Mouse (Mus musculus) Patski (cell line): ENCODE data around the gene Sf3b3. TPM values are rescaled to one million over a fixed set of nuclear protein-coding genes. Genes with fewer than 3 reads are reported as not detected.

Experiments
- ATAC-seq: fragments of 100-300 bp; one replicate; pipeline ENCODE4 v1.8.0; 2021
- CTCF ChIA-PET: fragments of 350-600 bp; sonication (Branson Sonifier 250); formaldehyde crosslinking; loops from one replicate; lab custom pipeline; 2022; ENCODE audit warnings: inconsistent platforms; lab: Charles Lee
- POLR2A ChIA-PET: fragments of 350-600 bp; sonication (Branson Sonifier 250); formaldehyde crosslinking; loops from one replicate; lab custom pipeline; 2022; ENCODE audit warnings: antibody characterized with exemption, inconsistent platforms; lab: Charles Lee
- DNase-seq: peaks from one replicate; pipeline ENCODE4 v3.0.0-alpha.2; 2011; ENCODE audit warnings: low read depth, low spot score
- H3K27me3 ChIP-seq: fragments of 371-371 bp; one replicate; pipeline ENCODE4 v1.5.1; 2021
- CTCF ChIP-seq: fragments of 100-300 bp; IDR thresholded peaks from one replicate; pipeline ENCODE4 v1.5.1; 2021
- in situ Hi-C: fragments of 300-500 bp; cut with MboI; formaldehyde crosslinking; loops from 3 replicates; pipeline ENCODE4 v1.11.1; 2018; ENCODE audit warnings: low pct_unique_long_range_greater_than_20kb, mixed read lengths
- polyA plus RNA-seq: library from polyadenylated mRNA; unstranded; gene quantifications from one replicate; pipeline ENCODE4 v1.2.3, GENCODE M21; 2021

The Sf3b3 gene
- 129 TPM for polyA plus RNA-seq

- ATAC-seq (no peak), DNase-seq (peak; percentile 64)
- no peak for TF ChIP-seq CTCF
- H3K27me3 ChIP-seq = no peaks in the 10 kb centered on the region
- in situ Hi-C loops = no loop called here
- ChIA-PET CTCF (interaction anchor here (1.3 kb wide), 1 partner anchor 9 kb away, joined by 5 read pairs; no protein-coding TSS in a partner anchor), POLR2A (interaction anchor here (1.0 to 1.7 kb wide), 6 partner anchors 33 to 97 kb away, joined by 3 to 5 read pairs (median 3); no protein-coding TSS in a partner anchor)
Observed at GRCm38 (mm10) chr8:110846405-110847170, at the start of gene Sf3b3, which contains the start of gene Cog4. Gene Sf3b3, minus strand, starts transcription at chr8:110846787. Gene Cog4, plus strand, starts transcription at chr8:110846600.

GRCm38 (mm10) chr8:110895812-110896211 lies 49.2 kb upstream of the Sf3b3 start:
- CTCF ChIA-PET = interaction anchor here (1.2 kb wide), 1 partner anchor 11 kb away, joined by 3 read pairs; no protein-coding TSS in a partner anchor
- in situ Hi-C loops = no loop called here
- ATAC-seq = no peak
- no peak for DNase-seq
- H3K27me3 ChIP-seq = no peaks in the 10 kb centered on the region
- POLR2A ChIA-PET = no interaction called here
- no peak for TF ChIP-seq CTCF

- CTCF ChIA-PET = interaction anchor here (1.2 kb wide), 1 partner anchor 10 kb away, joined by 3 read pairs; no protein-coding TSS in a partner anchor
- in situ Hi-C loops = no loop called here
- ATAC-seq = no peak
- no peak for DNase-seq
- no peaks in the 10 kb centered on the region for H3K27me3 ChIP-seq
- POLR2A ChIA-PET = no interaction called here
- TF ChIP-seq CTCF = no peak
Observed at GRCm38 (mm10) chr8:110895254-110895653, 48.7 kb upstream of the Sf3b3 start.

GRCm38 (mm10) chr8:110894851-110895250 lies 48.3 kb upstream of the Sf3b3 start:
- no peak for ATAC-seq
- in situ Hi-C loops = no loop called here
- DNase-seq = no peak
- TF ChIP-seq CTCF = no peak
- CTCF ChIA-PET = interaction anchor here (1.2 kb wide), 1 partner anchor 10 kb away, joined by 3 read pairs; no protein-coding TSS in a partner anchor
- H3K27me3 ChIP-seq = no peaks in the 10 kb centered on the region
- POLR2A ChIA-PET = no interaction called here

GRCm38 (mm10) chr8:110892913-110893312 lies 46.3 kb upstream of the Sf3b3 start:
- in situ Hi-C loops = no loop called here
- CTCF ChIA-PET = no interaction called here
- no peak for TF ChIP-seq CTCF
- H3K27me3 ChIP-seq = no peaks in the 10 kb centered on the region
- ATAC-seq (no peak), DNase-seq (no peak)
- POLR2A ChIA-PET = no interaction called here

- CTCF ChIA-PET = no interaction called here
- POLR2A ChIA-PET = no interaction called here
- in situ Hi-C loops = no loop called here
- no peaks in the 10 kb centered on the region for H3K27me3 ChIP-seq
- no peak for DNase-seq
- no peak for ATAC-seq
- no peak for TF ChIP-seq CTCF
Observed at GRCm38 (mm10) chr8:110892040-110892439, 45.5 kb upstream of the Sf3b3 start.

GRCm38 (mm10) chr8:110889904-110890470 lies 43.4 kb upstream of the Sf3b3 start:
- in situ Hi-C loops = no loop called here

GRCm38 (mm10) chr8:110888860-110889259 lies 42.3 kb upstream of the Sf3b3 start:
- ChIA-PET CTCF (no interaction called here), POLR2A (no interaction called here)
- no peak for TF ChIP-seq CTCF
- in situ Hi-C loops = no loop called here
- ATAC-seq (no peak), DNase-seq (no peak)
- H3K27me3 ChIP-seq = no peaks in the 10 kb centered on the region

More at GRCm38 (mm10) chr8:110889904-110890470, 43.4 kb upstream of the Sf3b3 start:
- ATAC-seq (no peak), DNase-seq (no peak)
- H3K27me3 ChIP-seq = no peaks in the 10 kb centered on the region
- POLR2A ChIA-PET = no interaction called here
- CTCF ChIA-PET = no interaction called here
- no peak for TF ChIP-seq CTCF

GRCm38 (mm10) chr8:110888441-110888840 lies 41.9 kb upstream of the Sf3b3 start:
- DNase-seq = no peak
- POLR2A ChIA-PET = interaction anchor here (1.2 kb wide), 1 partner anchor 13 kb away, joined by 3 read pairs; no protein-coding TSS in a partner anchor
- no peak for TF ChIP-seq CTCF
- in situ Hi-C loops = no loop called here
- no peaks in the 10 kb centered on the region for H3K27me3 ChIP-seq
- ATAC-seq = no peak
- CTCF ChIA-PET = no interaction called here

- no peaks in the 10 kb centered on the region for H3K27me3 ChIP-seq
- in situ Hi-C loops = no loop called here
- DNase-seq = no peak
- ChIA-PET POLR2A (interaction anchor here (1.2 kb wide), 1 partner anchor 14 kb away, joined by 3 read pairs; no protein-coding TSS in a partner anchor), CTCF (no interaction called here)
- no peak for ATAC-seq
- TF ChIP-seq CTCF = no peak
Observed at GRCm38 (mm10) chr8:110887551-110887950, 41.0 kb upstream of the Sf3b3 start.

- H3K27me3 ChIP-seq = no peaks in the 10 kb centered on the region
- in situ Hi-C loops = no loop called here
- ATAC-seq (no peak), DNase-seq (no peak)
- no peak for TF ChIP-seq CTCF
- POLR2A ChIA-PET = no interaction called here
- CTCF ChIA-PET = no interaction called here
Observed at GRCm38 (mm10) chr8:110886634-110887033, 40.0 kb upstream of the Sf3b3 start.
